Mouse (Mus musculus): ENCODE data around the gene Snd1. TPM values are rescaled to one million over a fixed set of nuclear protein-coding genes. Genes with fewer than 3 reads are reported as not detected.

Gene Snd1
- polyA plus RNA-seq, 1 experiment from 2014 or later, result 127 TPM

DNA sequence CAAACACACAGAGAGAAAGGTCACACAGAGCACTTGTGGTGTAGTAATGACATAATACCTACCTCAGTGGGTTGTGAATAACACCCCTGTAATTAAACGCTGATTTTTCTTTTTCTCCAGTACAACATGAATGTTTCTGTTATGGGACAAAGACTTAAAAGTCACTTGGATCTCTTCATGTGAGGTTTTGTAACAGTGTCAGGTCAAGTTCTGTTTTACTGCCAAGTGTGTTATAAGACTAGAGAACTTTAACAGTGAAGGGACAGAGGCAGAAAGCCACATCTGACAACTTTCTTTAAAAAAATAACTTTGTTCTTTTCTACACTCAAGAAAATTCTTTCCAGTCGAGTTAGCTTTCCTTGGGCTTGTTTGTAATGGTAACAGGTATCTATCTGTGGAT, 97.0 kb downstream of the Snd1 start:
- no peak overlapping the region for H3K4me3 ChIP-seq (ENCODE audit: low read length)
- 79% methylated on average over 2 of the region's 2 CpGs for WGBS
- no peaks in the 10 kb centered on the region for H3K27me3 ChIP-seq (replicated peaks; ENCODE audit: control insufficient read depth, insufficient read depth, low read length)
- no peak overlapping the region for H3K27ac ChIP-seq (ENCODE audit: low read length)
- no peaks in the 10 kb centered on the region for H3K4me1 ChIP-seq (ENCODE audit: control insufficient read depth, insufficient read depth, low read length)
- H3K36me3 ChIP-seq (ENCODE audit: control insufficient read depth, insufficient read depth, low read length), result no peaks in the 10 kb centered on the region
- no peaks in the 10 kb centered on the region for H3K9me3 ChIP-seq (ENCODE audit: control insufficient read depth, low read length)
- no peak overlapping the region for H3K9ac ChIP-seq (ENCODE audit: low read depth, low read length)
- no peak for ATAC-seq
- H3K4me2 ChIP-seq (ENCODE audit: low read depth, low read length), result no peak overlapping the region

DNA sequence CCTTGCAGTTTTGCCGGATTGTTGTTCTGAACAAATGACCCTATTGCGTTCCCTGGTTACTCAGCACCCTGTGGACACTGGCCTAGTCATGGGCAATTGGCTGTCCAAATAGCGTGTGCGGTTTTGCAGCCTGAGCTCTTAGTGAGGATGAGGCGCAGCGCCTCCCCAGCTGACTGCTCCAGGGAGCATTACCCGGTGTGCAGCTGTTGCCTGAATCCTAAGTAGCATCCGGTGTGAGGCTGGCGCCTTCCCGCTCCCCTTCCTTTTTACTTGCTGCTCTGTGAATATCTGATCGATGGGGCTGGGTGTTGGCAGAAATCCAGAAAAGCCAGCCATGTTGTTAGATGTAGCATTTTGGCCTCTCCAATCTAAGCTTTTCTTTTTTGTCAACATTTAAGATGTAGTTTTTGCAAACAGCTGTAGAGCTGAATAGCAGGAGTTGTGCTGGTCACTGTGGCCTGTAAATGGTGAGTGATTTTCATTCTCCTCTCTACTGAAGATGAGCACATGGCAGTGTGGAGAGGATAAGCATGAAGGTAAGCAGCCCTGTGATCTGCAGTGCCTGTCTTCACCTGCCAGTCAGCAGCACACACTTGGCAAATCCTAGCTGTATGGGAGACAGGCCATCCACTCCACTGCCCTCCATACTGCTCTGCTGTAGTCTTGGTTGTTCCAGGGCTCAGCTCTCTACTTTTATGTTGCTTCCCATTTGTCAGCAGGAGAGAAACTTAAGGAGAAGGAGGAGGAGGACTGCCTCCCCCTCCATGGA, 98.2 kb downstream of the Snd1 start:
- Histone ChIP-seq H3K9ac (ENCODE audit: low read depth, low read length) (no peak overlapping the region), H3K36me3 (ENCODE audit: control insufficient read depth, insufficient read depth, low read length) (no peaks in the 10 kb centered on the region), H3K4me3 (ENCODE audit: low read length) (no peak overlapping the region), H3K9me3 (ENCODE audit: control insufficient read depth, low read length) (no peaks in the 10 kb centered on the region), H3K4me2 (ENCODE audit: low read depth, low read length) (no peak overlapping the region), H3K4me1 (ENCODE audit: control insufficient read depth, insufficient read depth, low read length) (no peaks in the 10 kb centered on the region), H3K27me3 (replicated peaks; ENCODE audit: control insufficient read depth, insufficient read depth, low read length) (no peaks in the 10 kb centered on the region), H3K27ac (ENCODE audit: low read length) (no peak overlapping the region)
- ATAC-seq, result peak; percentile 78
- WGBS, result 48% methylated on average over 11 of the region's 11 CpGs

DNA sequence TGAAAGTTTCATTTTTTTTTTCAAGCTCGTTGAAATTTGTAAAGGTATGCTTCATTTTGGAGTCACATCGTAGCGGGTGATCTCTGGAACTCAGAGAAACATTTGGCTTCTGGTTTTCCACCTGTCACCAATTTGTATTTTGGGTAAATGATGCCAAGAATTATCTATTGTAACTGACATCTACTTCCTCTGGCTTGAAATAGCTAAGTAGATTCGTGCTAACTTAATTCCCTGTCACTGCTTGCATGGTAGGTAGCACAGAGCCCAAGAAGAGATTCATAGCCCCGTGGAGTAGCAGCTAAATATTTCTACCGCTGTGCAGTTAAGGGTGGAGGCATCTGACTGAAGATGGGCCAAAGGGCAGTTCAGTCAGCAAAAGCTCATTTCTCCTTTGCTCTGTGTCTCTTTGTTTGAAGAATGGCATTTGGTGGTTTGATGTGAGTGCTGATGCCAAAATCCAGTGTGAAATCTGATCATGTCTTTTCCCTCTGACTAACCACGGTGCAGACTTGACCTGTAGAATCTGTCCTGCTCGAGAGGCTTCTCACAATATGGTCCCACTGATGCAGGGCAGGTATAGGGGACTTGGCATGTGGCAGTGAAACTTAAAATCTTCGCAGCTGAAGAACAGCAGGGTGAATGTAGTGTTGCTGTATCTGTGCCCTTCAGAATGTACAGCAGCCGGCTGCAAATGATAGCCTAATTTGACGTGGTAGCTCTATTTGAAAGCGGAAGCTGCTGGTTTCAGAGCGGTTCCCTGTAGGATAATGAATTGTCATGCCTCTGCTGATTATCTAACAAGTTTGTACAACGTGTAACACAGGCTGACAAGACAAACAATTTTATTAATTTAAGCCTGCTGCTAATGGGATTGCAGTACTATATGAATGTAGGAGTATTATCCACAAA, 101.7 kb downstream of the Snd1 start:
- H3K9ac ChIP-seq (ENCODE audit: low read depth, low read length), result no peak overlapping the region
- no peaks in the 10 kb centered on the region for H3K9me3 ChIP-seq (ENCODE audit: control insufficient read depth, low read length)
- peak overlapping the region; percentile 41; the same call in 1 of the 2 replicates for H3K27ac ChIP-seq (ENCODE audit: low read length)
- H3K4me3 ChIP-seq (ENCODE audit: low read length), result no peak overlapping the region
- 65% methylated on average over 14 of the region's 14 CpGs for WGBS
- no peaks in the 10 kb centered on the region for H3K4me1 ChIP-seq (ENCODE audit: control insufficient read depth, insufficient read depth, low read length)
- H3K27me3 ChIP-seq (replicated peaks; ENCODE audit: control insufficient read depth, insufficient read depth, low read length), result no peaks in the 10 kb centered on the region
- ATAC-seq, result no peak
- no peaks in the 10 kb centered on the region for H3K36me3 ChIP-seq (ENCODE audit: control insufficient read depth, insufficient read depth, low read length)
- H3K4me2 ChIP-seq (ENCODE audit: low read depth, low read length), result no peak overlapping the region

DNA sequence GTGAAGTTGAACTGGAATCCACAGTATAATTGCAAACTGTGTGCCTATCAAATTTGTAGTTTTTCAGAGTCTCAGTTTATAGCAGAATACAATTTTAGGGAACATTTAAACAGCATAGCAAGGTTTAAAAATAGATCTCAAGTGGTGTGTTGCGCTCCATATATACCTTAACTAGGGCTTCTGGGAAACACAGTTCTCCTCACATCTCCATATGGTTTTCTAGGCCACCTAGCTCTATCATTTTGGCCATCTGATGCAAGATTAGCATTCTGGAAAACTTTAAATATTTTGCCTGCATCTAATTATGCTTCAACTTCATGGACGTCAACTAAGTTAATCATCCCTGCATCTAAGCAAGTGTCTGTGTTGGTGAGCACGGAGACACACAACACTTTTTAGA, 107.9 kb downstream of the Snd1 start:
- no peak overlapping the region for H3K27ac ChIP-seq (ENCODE audit: low read length)
- no peak for ATAC-seq
- WGBS, result 92% methylated on average over 3 of the region's 3 CpGs
- no peak overlapping the region for H3K4me2 ChIP-seq (ENCODE audit: low read depth, low read length)
- no peaks in the 10 kb centered on the region for H3K27me3 ChIP-seq (replicated peaks; ENCODE audit: control insufficient read depth, insufficient read depth, low read length)
- no peak overlapping the region for H3K9ac ChIP-seq (ENCODE audit: low read depth, low read length)
- H3K4me3 ChIP-seq (ENCODE audit: low read length), result no peak overlapping the region
- no peaks in the 10 kb centered on the region for H3K4me1 ChIP-seq (ENCODE audit: control insufficient read depth, insufficient read depth, low read length)
- no peaks in the 10 kb centered on the region for H3K9me3 ChIP-seq (ENCODE audit: control insufficient read depth, low read length)
- no peaks in the 10 kb centered on the region for H3K36me3 ChIP-seq (ENCODE audit: control insufficient read depth, insufficient read depth, low read length)

DNA sequence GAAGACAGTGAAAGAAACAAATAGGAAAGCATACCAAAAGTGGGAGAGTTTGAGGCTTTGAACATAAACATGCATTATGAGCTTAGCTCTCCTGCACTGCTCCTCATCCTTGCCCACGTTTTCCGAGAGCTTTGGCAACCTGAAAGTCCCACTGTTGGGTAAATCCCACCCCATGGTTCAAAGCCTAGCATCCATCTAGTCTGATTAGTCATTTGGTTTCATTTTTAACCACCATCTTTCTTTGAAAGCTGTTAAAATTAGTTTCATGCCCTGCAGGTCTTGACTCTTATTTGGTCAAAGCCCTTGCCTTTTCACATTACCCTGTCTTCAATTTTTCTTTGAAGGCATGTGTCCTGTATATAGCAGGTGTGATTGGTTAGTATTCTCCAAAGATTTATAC, 108.5 kb downstream of the Snd1 start:
- Histone ChIP-seq H3K27ac (ENCODE audit: low read length) (no peak overlapping the region), H3K27me3 (replicated peaks; ENCODE audit: control insufficient read depth, insufficient read depth, low read length) (no peaks in the 10 kb centered on the region), H3K4me3 (ENCODE audit: low read length) (no peak overlapping the region), H3K4me1 (ENCODE audit: control insufficient read depth, insufficient read depth, low read length) (no peaks in the 10 kb centered on the region), H3K4me2 (ENCODE audit: low read depth, low read length) (no peak overlapping the region), H3K9ac (ENCODE audit: low read depth, low read length) (no peak overlapping the region), H3K9me3 (ENCODE audit: control insufficient read depth, low read length) (no peaks in the 10 kb centered on the region), H3K36me3 (ENCODE audit: control insufficient read depth, insufficient read depth, low read length) (no peaks in the 10 kb centered on the region)
- WGBS, result 95% methylated on average over 2 of the region's 2 CpGs
- no peak for ATAC-seq

DNA sequence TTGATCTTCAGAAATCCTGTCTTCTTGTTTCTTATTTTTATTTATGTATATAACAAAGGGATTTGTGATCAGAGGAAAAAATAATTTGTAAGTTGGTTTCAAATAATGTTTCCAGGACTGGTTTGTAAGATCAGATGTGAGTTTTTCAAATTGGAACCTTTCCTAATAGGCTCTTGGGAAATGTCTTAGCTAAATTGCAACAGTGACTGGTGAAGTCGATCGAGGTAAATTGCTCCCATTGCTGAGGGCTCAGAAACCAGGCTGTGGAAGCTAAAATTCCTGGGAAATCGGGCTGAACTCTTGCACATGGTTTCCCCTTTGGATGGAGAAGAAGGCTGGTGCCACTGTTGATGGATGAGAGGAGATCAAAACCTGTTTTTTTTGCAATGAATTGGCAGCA, 111.9 kb downstream of the Snd1 start:
- no peaks in the 10 kb centered on the region for H3K9me3 ChIP-seq (ENCODE audit: control insufficient read depth, low read length)
- H3K27me3 ChIP-seq (replicated peaks; ENCODE audit: control insufficient read depth, insufficient read depth, low read length), result no peaks in the 10 kb centered on the region
- H3K36me3 ChIP-seq (ENCODE audit: control insufficient read depth, insufficient read depth, low read length), result no peaks in the 10 kb centered on the region
- H3K4me1 ChIP-seq (ENCODE audit: control insufficient read depth, insufficient read depth, low read length), result no peaks in the 10 kb centered on the region
- H3K4me3 ChIP-seq (ENCODE audit: low read length), result no peak overlapping the region
- no peak overlapping the region for H3K27ac ChIP-seq (ENCODE audit: low read length)
- no peak for ATAC-seq
- no peak overlapping the region for H3K9ac ChIP-seq (ENCODE audit: low read depth, low read length)
- H3K4me2 ChIP-seq (ENCODE audit: low read depth, low read length), result no peak overlapping the region
- WGBS, result 93% methylated on average over 3 of the region's 3 CpGs

DNA sequence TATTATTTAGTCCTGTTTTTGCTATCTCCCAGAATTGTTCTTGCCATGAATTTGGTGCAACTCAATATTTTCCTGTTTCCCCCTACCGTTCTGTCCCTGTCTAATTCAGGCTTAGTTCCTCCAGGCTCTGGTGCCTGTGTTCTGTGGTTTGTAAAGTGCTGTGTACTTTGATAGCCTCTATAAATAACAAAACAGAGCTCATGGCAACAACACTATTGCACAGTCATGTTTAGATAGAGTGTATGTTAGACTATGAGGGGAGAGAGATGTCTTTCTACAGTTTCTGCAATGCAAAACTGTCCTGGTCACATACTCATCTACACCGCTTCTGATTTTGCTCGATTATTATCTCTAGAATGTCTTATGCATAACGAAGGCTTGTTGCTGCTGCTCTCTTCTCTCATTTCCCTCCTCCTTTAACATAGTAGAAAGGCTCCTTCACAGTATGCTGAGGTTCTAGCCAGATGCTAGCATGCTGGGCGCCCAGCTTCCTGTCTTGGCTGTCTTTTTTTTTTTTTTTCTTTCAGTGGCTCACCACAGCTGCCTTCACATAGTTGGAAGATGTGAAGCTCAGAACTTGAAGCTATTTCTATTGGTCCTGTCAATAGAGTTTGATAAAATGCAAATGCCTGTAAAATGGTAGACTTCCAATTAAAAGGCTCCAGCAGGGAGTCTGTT, 113.7 kb downstream of the Snd1 start:
- Histone ChIP-seq H3K4me2 (ENCODE audit: low read depth, low read length) (no peak overlapping the region), H3K36me3 (ENCODE audit: control insufficient read depth, insufficient read depth, low read length) (no peaks in the 10 kb centered on the region), H3K9ac (ENCODE audit: low read depth, low read length) (no peak overlapping the region), H3K9me3 (ENCODE audit: control insufficient read depth, low read length) (no peaks in the 10 kb centered on the region), H3K4me1 (ENCODE audit: control insufficient read depth, insufficient read depth, low read length) (no peaks in the 10 kb centered on the region), H3K27ac (ENCODE audit: low read length) (no peak overlapping the region), H3K27me3 (replicated peaks; ENCODE audit: control insufficient read depth, insufficient read depth, low read length) (no peaks in the 10 kb centered on the region), H3K4me3 (ENCODE audit: low read length) (no peak overlapping the region)
- WGBS, result 83% methylated on average over 5 of the region's 5 CpGs
- ATAC-seq, result no peak

DNA sequence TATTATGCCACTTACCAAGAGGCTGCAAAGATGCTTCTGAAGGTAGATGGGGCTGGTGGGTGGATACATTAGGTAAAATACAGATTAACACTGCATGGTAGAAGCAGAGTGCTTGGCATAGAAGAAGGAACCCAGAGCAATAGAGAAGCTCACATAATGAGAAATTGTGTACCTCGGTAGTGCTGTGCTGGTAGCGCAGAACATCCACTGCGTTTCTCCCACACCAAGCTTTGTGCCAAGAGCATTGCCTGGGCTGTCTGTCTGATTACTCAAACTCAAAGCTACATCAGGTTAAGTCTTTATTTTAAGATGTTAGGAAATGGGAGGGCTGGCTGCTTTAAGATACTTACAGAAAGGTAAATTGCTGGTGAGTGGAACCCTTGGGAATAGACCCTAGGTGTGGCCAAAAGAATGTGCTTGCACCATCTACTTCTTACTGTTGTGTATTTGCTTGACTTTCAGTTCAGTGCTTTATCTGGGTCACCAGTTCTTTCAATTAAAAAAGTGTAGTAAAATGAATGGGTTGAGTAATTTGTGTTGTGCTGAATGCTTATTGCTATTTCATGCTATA, 117.5 kb downstream of the Snd1 start:
- WGBS, result 98% methylated on average over 3 of the region's 3 CpGs
- Histone ChIP-seq H3K9me3 (ENCODE audit: control insufficient read depth, low read length) (no peaks in the 10 kb centered on the region), H3K27ac (ENCODE audit: low read length) (no peak overlapping the region), H3K4me2 (ENCODE audit: low read depth, low read length) (no peak overlapping the region), H3K27me3 (replicated peaks; ENCODE audit: control insufficient read depth, insufficient read depth, low read length) (no peaks in the 10 kb centered on the region), H3K4me1 (ENCODE audit: control insufficient read depth, insufficient read depth, low read length) (no peaks in the 10 kb centered on the region), H3K9ac (ENCODE audit: low read depth, low read length) (no peak overlapping the region), H3K4me3 (ENCODE audit: low read length) (no peak overlapping the region), H3K36me3 (ENCODE audit: control insufficient read depth, insufficient read depth, low read length) (no peaks in the 10 kb centered on the region)
- no peak for ATAC-seq

DNA sequence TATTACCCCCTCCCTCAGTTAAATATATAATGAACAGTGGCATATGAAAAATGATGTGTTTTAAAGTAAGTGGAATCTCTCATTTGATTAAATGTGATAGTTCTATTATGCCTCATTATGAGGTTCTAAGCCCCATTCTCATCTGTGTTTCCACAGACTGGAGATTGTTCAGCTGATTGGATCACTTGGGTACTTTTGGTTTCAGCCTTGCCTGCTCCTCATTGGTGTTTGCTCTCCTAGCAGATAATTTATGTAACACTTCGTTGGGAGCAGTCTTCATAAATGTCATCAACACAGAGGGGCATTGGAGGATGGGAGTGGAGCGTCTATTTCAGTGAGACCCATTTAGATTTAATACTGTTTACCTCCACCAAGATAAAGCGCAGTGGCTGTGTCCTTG, 118.8 kb downstream of the Snd1 start:
- no peak overlapping the region for H3K4me3 ChIP-seq (ENCODE audit: low read length)
- ATAC-seq, result no peak
- H3K4me1 ChIP-seq (ENCODE audit: control insufficient read depth, insufficient read depth, low read length), result no peaks in the 10 kb centered on the region
- no peaks in the 10 kb centered on the region for H3K36me3 ChIP-seq (ENCODE audit: control insufficient read depth, insufficient read depth, low read length)
- H3K9me3 ChIP-seq (ENCODE audit: control insufficient read depth, low read length), result no peaks in the 10 kb centered on the region
- H3K9ac ChIP-seq (ENCODE audit: low read depth, low read length), result no peak overlapping the region
- H3K27me3 ChIP-seq (replicated peaks; ENCODE audit: control insufficient read depth, insufficient read depth, low read length), result no peaks in the 10 kb centered on the region
- WGBS, result 45% methylated on average over 3 of the region's 3 CpGs
- no peak overlapping the region for H3K27ac ChIP-seq (ENCODE audit: low read length)
- no peak overlapping the region for H3K4me2 ChIP-seq (ENCODE audit: low read depth, low read length)
